ENCODE assay signal across 8 mouse cellular contexts in genomic region chrX:155215501-155216248, GRCm38 (mm10). TPM values are rescaled to one million over a fixed set of nuclear protein-coding genes. Genes with fewer than 3 reads are reported as not detected.
DNase-seq lines count a peak whose midpoint lies in the region; ATAC-seq and TF ChIP-seq lines count a peak whose summit lies in the region.

No protein-coding gene starts in this region.

- WGBS in forebrain, embryonic 11.5 days: 35% methylated on average over 22 of the region's 24 CpGs
- WGBS in midbrain, embryonic 10.5 days: 32% methylated on average over 23 of the region's 24 CpGs
- 24% methylated on average over 22 of the region's 24 CpGs for WGBS in stomach, postnatal 0 days

- H3K4me2 ChIP-seq in forebrain, embryonic 11.5 days (ENCODE audit: low read depth, low read length, severe bottlenecking): peak overlapping the region; percentile 49
- peak overlapping the region; percentile 46 for H3K4me2 ChIP-seq in stomach, postnatal 0 days (replicated peaks; ENCODE audit: low read depth)

- TF ChIP-seq EP300 in stomach, postnatal 0 days (optimal IDR thresholded peaks at IDR 0.05): no peak

- no peaks in the 10 kb centered on the region for H3K9me3 ChIP-seq in forebrain, embryonic 11.5 days (ENCODE audit: control insufficient read depth, low read length)
- no peaks in the 10 kb centered on the region for H3K9me3 ChIP-seq in midbrain, embryonic 10.5 days (replicated peaks)
- no peaks in the 10 kb centered on the region for H3K9me3 ChIP-seq in stomach, postnatal 0 days (ENCODE audit: control insufficient read depth, low read length)

- peak; percentile 72 for ATAC-seq in forebrain, embryonic 11.5 days (replicated peaks; ENCODE audit: low FRiP score)
- peak; percentile 57 for ATAC-seq in stomach, postnatal 0 days (ENCODE audit: low FRiP score, low TSS enrichment)

- H3K4me1 ChIP-seq in brown adipose tissue, adult 24 weeks (ENCODE audit: control insufficient read depth, insufficient read depth, insufficient read length, low read length): no peaks in the 10 kb centered on the region
- no peaks in the 10 kb centered on the region for H3K4me1 ChIP-seq in forebrain, embryonic 11.5 days (replicated peaks; ENCODE audit: control insufficient read depth, insufficient read depth, low read length)
- 0 out of 2 replicates have a peak, but pooled peaks cover 2% of the 10 kb centered on the region for H3K4me1 ChIP-seq in midbrain, embryonic 10.5 days
- no peaks in the 10 kb centered on the region for H3K4me1 ChIP-seq in stomach, postnatal 0 days (replicated peaks; ENCODE audit: control insufficient read depth, insufficient read depth)

- DNase-seq in heart, adult 11 months: peak; percentile 86
- no peak for DNase-seq in heart, adult 8-10 months (ENCODE audit: low spot score)
- DNase-seq in forebrain, embryonic 11.5 days (ENCODE audit: low spot score): peak; percentile 60
- peak; percentile 27 to 45 for DNase-seq in heart, postnatal 36 days
- DNase-seq in left cerebral cortex, postnatal 4 days: peak; percentile 16
- peak; percentile 29 for DNase-seq in midbrain, embryonic 10.5 days (ENCODE audit: low spot score)
- peak; percentile 39 for DNase-seq in stomach, postnatal 0 days (ENCODE audit: low spot score)

- no peak for TF ChIP-seq CTCF in stomach, postnatal 0 days (IDR thresholded peaks at IDR 0.05; ENCODE audit: low read depth)

- no peaks in the 10 kb centered on the region for H3K36me3 ChIP-seq in forebrain, embryonic 11.5 days (ENCODE audit: control insufficient read depth, insufficient read depth, low read length)
- H3K36me3 ChIP-seq in midbrain, embryonic 10.5 days: no peaks in the 10 kb centered on the region
- H3K36me3 ChIP-seq in stomach, postnatal 0 days (ENCODE audit: control insufficient read depth, insufficient read depth, low read length): no peaks in the 10 kb centered on the region

- intact Hi-C loops in heart, postnatal 36 days (cut with DNase I): loop anchor here (1.0 to 5.0 kb wide), 3 partner anchors 47 to 122 kb away; partner anchors contain the start of gene Acot9
- intact Hi-C loops in left cerebral cortex, postnatal 4 days (cut with DNase I): no loop called here

- H3K27me3 ChIP-seq in forebrain, embryonic 11.5 days (ENCODE audit: control insufficient read depth, insufficient read depth, low read length): no peaks in the 10 kb centered on the region
- H3K27me3 ChIP-seq in midbrain, embryonic 10.5 days (ENCODE audit: low read depth, poor library complexity, severe bottlenecking): no peaks in the 10 kb centered on the region
- no peaks in the 10 kb centered on the region for H3K27me3 ChIP-seq in stomach, postnatal 0 days (ENCODE audit: control insufficient read depth, insufficient read depth, low read length)

- peak overlapping the region; percentile 96 for H3K27ac ChIP-seq in brown adipose tissue, adult 24 weeks (replicated peaks; ENCODE audit: low read depth, low read length)
- H3K27ac ChIP-seq in forebrain, embryonic 11.5 days (ENCODE audit: low read depth, low read length): no peak overlapping the region
- peak overlapping the region; percentile 68 for H3K27ac ChIP-seq in midbrain, embryonic 10.5 days (replicated peaks)
- H3K27ac ChIP-seq in stomach, postnatal 0 days (replicated peaks): peak overlapping the region; percentile 82

- H3K4me3 ChIP-seq in brown adipose tissue, adult 24 weeks (ENCODE audit: insufficient read depth, low read depth, low read length): peak overlapping the region; percentile 90
- H3K4me3 ChIP-seq in forebrain, embryonic 11.5 days (ENCODE audit: low read depth, low read length): peak overlapping the region; percentile 38
- H3K4me3 ChIP-seq in midbrain, embryonic 10.5 days: peak overlapping the region; percentile 58
- peak overlapping the region; percentile 53 for H3K4me3 ChIP-seq in stomach, postnatal 0 days (ENCODE audit: low read depth, low read length)

- peak overlapping the region; percentile 48; the same call in 1 of the 2 replicates for H3K9ac ChIP-seq in forebrain, embryonic 11.5 days (ENCODE audit: low read length)
- H3K9ac ChIP-seq in stomach, postnatal 0 days (ENCODE audit: low read length): peak overlapping the region; percentile 64

RNA-seq across cellular contexts. Expression of gene Sat1, which starts 0.6 kb away (rescaled TPM):
- 10 to 100 TPM; 20.5 to 45.5 (median 27.4) TPM for total RNA-seq in heart, adult 8-10 months (2022)
- polyA plus RNA-seq in brown adipose tissue, adult 24 weeks (2012; ENCODE audit: insufficient read depth, insufficient read length, missing spikeins): 117 and 194 TPM in 2 replicates
- polyA plus RNA-seq in forebrain, embryonic 11.5 days (2014; fragmentation: Nextera tagmentation; extraction: Ambion mirVana): 64.3 and 65.1 TPM in 2 replicates
- total RNA-seq in heart, postnatal 36 days (2021): 10 to 100 TPM; 34.4 to 41.1 TPM
- total RNA-seq in left cerebral cortex, postnatal 4 days (2021): 10 to 100 TPM; 26.1 to 39.3 TPM
- polyA plus RNA-seq in midbrain, embryonic 10.5 days (2016; fragmentation: Nextera tagmentation; extraction: Ambion mirVana): 76.2 and 81.1 TPM in 2 replicates
- polyA plus RNA-seq in stomach, postnatal 0 days (2015; fragmentation: Nextera tagmentation; extraction: Ambion mirVana): 206 and 219 TPM in 2 replicates

RNA-seq across cellular contexts. Expression of gene Acot9, which starts 46.6 kb away (rescaled TPM):
- total RNA-seq in heart, adult 8-10 months (2022): 10 to 100 TPM; 21.6 to 26.9 (median 24.6) TPM
- 68.1 and 81.0 TPM in 2 replicates for polyA plus RNA-seq in brown adipose tissue, adult 24 weeks (2012; ENCODE audit: insufficient read depth, insufficient read length, missing spikeins)
- polyA plus RNA-seq in forebrain, embryonic 11.5 days (2014; fragmentation: Nextera tagmentation; extraction: Ambion mirVana): 17.3 and 17.9 TPM in 2 replicates
- total RNA-seq in heart, postnatal 36 days (2021): 10 to 100 TPM; 26.0 to 26.5 TPM
- 10 to 100 TPM; 37.9 to 43.7 TPM for total RNA-seq in left cerebral cortex, postnatal 4 days (2021)
- 19.6 and 20.0 TPM in 2 replicates for polyA plus RNA-seq in midbrain, embryonic 10.5 days (2016; fragmentation: Nextera tagmentation; extraction: Ambion mirVana)
- polyA plus RNA-seq in stomach, postnatal 0 days (2015; fragmentation: Nextera tagmentation; extraction: Ambion mirVana): 32.8 and 34.3 TPM in 2 replicates

Comparison
In these comparisons a context has a peak if more than half of its experiments do, and no peak if none do; other contexts are left out.
1. H3K4me3 ChIP-seq: peak in every context shown above with its lines; median percentile 90 in brown adipose tissue, adult 24 weeks; 58 in midbrain, embryonic 10.5 days; 53 in stomach, postnatal 0 days; 38 in forebrain, embryonic 11.5 days.